Mouse (Mus musculus) liver, embryonic 14.5 days (tissue): ENCODE results near the gene Adgrf2. TPM values are rescaled to one million over a fixed set of nuclear protein-coding genes. Genes with fewer than 3 reads are reported as not detected.

Experiments used
- ATAC-seq: fragments of 200-750 bp; cut with Nextera tagmentation; 2 replicates; pipeline ENCODE4 v1.8.0; 2017; ENCODE audit warnings: moderate number of reproducible peaks, mild to moderate bottlenecking, moderate library complexity; ENCODE audit not compliant: insufficient read depth
- DNase-seq, 3 experiments: peaks; one replicate each; pipeline ENCODE4 v3.0.0-alpha.2; 2012 to 2013; ENCODE audit warnings: low read depth in 3 of 3, low spot score in 3 of 3
- H3K27ac ChIP-seq: fragments of 300-500 bp; sonication (generic); 2 replicates; pipeline ENCODE4 v1.5.1; 2014; ENCODE audit warnings: moderate library complexity, mild to moderate bottlenecking, control low read depth, inconsistent platforms
- H3K27me3 ChIP-seq: fragments of 300-500 bp; sonication (generic); 2 replicates; pipeline ENCODE4 v1.6.1; 2014; ENCODE audit warnings: mild to moderate bottlenecking, low read length, moderate library complexity; ENCODE audit not compliant: control insufficient read depth, insufficient read depth
- H3K36me3 ChIP-seq: fragments of 300-500 bp; sonication (generic); replicated peaks from 2 replicates; pipeline ENCODE4 v1.6.1; 2014; ENCODE audit warnings: low read depth; ENCODE audit not compliant: control insufficient read depth, insufficient read depth
- H3K4me1 ChIP-seq, 2 experiments: fragments of 200-500 bp in 1 of 2; fragments of 300-500 bp in 1 of 2; sonication (generic) in 1 of 2; replicated peaks; 2 replicates each; pipeline ENCODE4 v1.6.1; 2012 to 2014; ENCODE audit warnings: antibody characterized with exemption in 1 of 2, inconsistent platforms in 1 of 2, low read length in 1 of 2; ENCODE audit not compliant: control insufficient read depth in 2 of 2, insufficient read depth in 2 of 2
- H3K4me2 ChIP-seq: fragments of 300-500 bp; sonication (generic); 2 replicates; pipeline ENCODE4 v1.6.1; 2014; ENCODE audit warnings: low read depth, mild to moderate bottlenecking, control low read depth, moderate library complexity
- H3K4me3 ChIP-seq, 2 experiments: fragments of 200-500 bp in 1 of 2; fragments of 300-500 bp in 1 of 2; sonication (generic) in 1 of 2; 2 replicates each; pipeline ENCODE4 v1.5.1; 2012 to 2014; ENCODE audit warnings: low read depth in 2 of 2, low read length in 2 of 2, mild to moderate bottlenecking in 2 of 2, control low read depth in 1 of 2, inconsistent platforms in 1 of 2, moderate library complexity in 1 of 2; ENCODE audit not compliant: insufficient read depth in 1 of 2
- H3K9ac ChIP-seq: fragments of 300-500 bp; sonication (generic); replicated peaks from 2 replicates; pipeline ENCODE4 v1.6.1; 2014; ENCODE audit warnings: mild to moderate bottlenecking, control low read depth, moderate library complexity
- H3K9me3 ChIP-seq: fragments of 300-500 bp; sonication (generic); 2 replicates; pipeline ENCODE4 v1.6.1; 2016; ENCODE audit warnings: low read length, mixed read lengths; ENCODE audit not compliant: control insufficient read depth
- CTCF ChIP-seq: IDR thresholded peaks from 2 replicates; pipeline ENCODE4 v1.5.1; 2016; ENCODE audit warnings: antibody characterized with exemption, low read depth, control low read depth
- EP300 ChIP-seq: IDR thresholded peaks from 2 replicates; pipeline ENCODE4 v1.6.1; 2016; ENCODE audit warnings: antibody characterized with exemption, low read depth
- WGBS: fragments of 180-500 bp; shearing (Covaris S2); extraction: QIAGEN DNeasy Blood & Tissue Kit; methylation state at CpG from one replicate; pipeline ENCODE4 v1.1.7; 2014; ENCODE audit not compliant: insufficient replicate concordance; 5-methylcytosine and 5-hydroxymethylcytosine counted together
- polyA plus RNA-seq, 2 experiments: library from polyadenylated mRNA; depleted of rRNA in 1 of 2; stranded (reverse) in 1 of 2; unstranded in 1 of 2; fragments of >200 nt; fragmentation: Nextera tagmentation in 1 of 2; extraction: Ambion mirVana in 1 of 2; gene quantifications; 2 replicates each; pipeline versions ENCODE4 v1.2.1 to v1.2.3; 2012 to 2014

The Adgrf2 gene
- polyA plus RNA-seq, 2 experiments, result not detected

DNA sequence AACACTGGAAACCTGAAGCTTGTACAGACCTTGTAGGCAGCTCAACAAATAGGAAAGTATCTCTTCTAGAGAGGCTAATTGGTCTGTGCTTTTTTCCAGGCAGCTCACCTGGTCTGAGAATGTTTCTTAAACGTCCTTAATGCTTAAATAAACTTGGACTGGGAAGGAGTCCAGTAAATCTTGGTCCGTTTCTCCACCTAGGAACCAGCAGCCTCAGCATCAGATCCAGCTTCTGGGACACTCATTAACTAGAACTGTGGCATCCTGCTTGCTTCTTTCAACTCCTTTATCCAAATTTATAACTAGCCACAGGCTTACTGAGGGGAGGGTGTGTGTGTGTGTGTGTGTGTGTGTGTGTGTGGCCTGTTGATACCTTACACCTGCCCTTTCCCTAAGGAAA is 11.8 kb upstream of the Adgrf2 start:
- WGBS, result 32% methylated on average over 2 of the region's 2 CpGs

GRCm38 (mm10) chr17:42752173-42752572 is 10.2 kb upstream of the Adgrf2 start:
- Histone ChIP-seq H3K27me3 (no peaks in the 10 kb centered on the region), H3K4me2 (no peak overlapping the region), H3K36me3 (no peaks in the 10 kb centered on the region), H3K4me3 (no peak overlapping the region), H3K27ac (no peak overlapping the region), H3K9ac (no peak overlapping the region), H3K4me1 (no peaks in the 10 kb centered on the region), H3K9me3 (no peaks in the 10 kb centered on the region)
- no peak for ATAC-seq
- no peak for DNase-seq
- TF ChIP-seq CTCF (no peak), EP300 (no peak)
- 74% methylated on average over 2 of the region's 2 CpGs for WGBS

More for the DNA sequence above, 11.8 kb upstream of the Adgrf2 start:
- H3K4me1 ChIP-seq, result no peaks in the 10 kb centered on the region
- H3K27ac ChIP-seq, result no peak overlapping the region
- H3K27me3 ChIP-seq, result no peaks in the 10 kb centered on the region
- no peak for TF ChIP-seq EP300
- no peak for TF ChIP-seq CTCF
- H3K36me3 ChIP-seq, result no peaks in the 10 kb centered on the region
- ATAC-seq, result no peak
- H3K4me3 ChIP-seq, result no peak overlapping the region
- H3K9ac ChIP-seq, result no peak overlapping the region
- no peaks in the 10 kb centered on the region for H3K9me3 ChIP-seq
- H3K4me2 ChIP-seq, result no peak overlapping the region
- no peak for DNase-seq

- ATAC-seq, result no peak
- H3K27ac ChIP-seq, result no peak overlapping the region
These were observed 3.9 kb upstream of the Adgrf2 start for GRCm38 (mm10) chr17:42745657-42746420.

DNA sequence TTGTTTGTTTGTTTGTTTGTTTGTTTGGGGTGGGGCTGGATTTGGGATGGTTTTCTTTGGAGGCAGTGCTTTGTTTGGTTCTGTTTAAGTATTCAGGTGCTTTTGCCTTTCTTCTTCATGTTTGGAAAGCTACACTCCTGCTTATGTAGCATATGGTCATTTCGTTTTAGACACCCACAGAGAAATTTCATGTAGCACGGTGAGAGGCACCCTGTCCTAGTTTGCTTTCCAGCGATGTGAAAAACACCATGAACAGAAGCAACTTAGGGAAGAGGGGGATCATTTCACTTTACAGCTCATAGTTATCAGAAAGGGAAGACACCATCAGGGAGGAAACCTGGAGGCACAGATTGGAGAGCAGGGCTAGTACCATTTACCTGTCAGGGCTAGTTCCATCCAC is 844 bp upstream of the Adgrf2 start:
- no peak overlapping the region for H3K27ac ChIP-seq
- 57% methylated on average over 3 of the region's 3 CpGs for WGBS
- DNase-seq (no peak), ATAC-seq (no peak)
- H3K9me3 ChIP-seq, result no peaks in the 10 kb centered on the region
- H3K9ac ChIP-seq, result no peak overlapping the region
- H3K4me2 ChIP-seq, result no peak overlapping the region
- TF ChIP-seq EP300 (no peak), CTCF (no peak)
- H3K4me1 ChIP-seq, result no peaks in the 10 kb centered on the region
- no peaks in the 10 kb centered on the region for H3K27me3 ChIP-seq
- H3K4me3 ChIP-seq, result no peak overlapping the region
- H3K36me3 ChIP-seq, result no peaks in the 10 kb centered on the region

More at GRCm38 (mm10) chr17:42745657-42746420, 3.9 kb upstream of the Adgrf2 start:
- H3K4me2 ChIP-seq, result no peak overlapping the region
- H3K9me3 ChIP-seq, result no peaks in the 10 kb centered on the region
- TF ChIP-seq EP300, result no peak
- no peak for TF ChIP-seq CTCF
- WGBS, result 62% methylated on average over 6 of the region's 6 CpGs
- no peaks in the 10 kb centered on the region for H3K27me3 ChIP-seq
- no peak overlapping the region for H3K4me3 ChIP-seq
- H3K4me1 ChIP-seq, result no peaks in the 10 kb centered on the region
- no peak overlapping the region for H3K9ac ChIP-seq
- no peaks in the 10 kb centered on the region for H3K36me3 ChIP-seq
- DNase-seq, result no peak

GRCm38 (mm10) chr17:42738794-42739193 is 3.2 kb downstream of the Adgrf2 start:
- DNase-seq (no peak), ATAC-seq (no peak)
- H3K4me1 ChIP-seq, result no peaks in the 10 kb centered on the region
- no peaks in the 10 kb centered on the region for H3K9me3 ChIP-seq
- 67% methylated on average over 6 of the region's 6 CpGs for whole genome bisulfite sequencing
- no peak overlapping the region for H3K4me3 ChIP-seq
- H3K4me2 ChIP-seq, result no peak overlapping the region
- no peak overlapping the region for H3K9ac ChIP-seq
- no peaks in the 10 kb centered on the region for H3K36me3 ChIP-seq
- no peak for TF ChIP-seq CTCF
- no peak for TF ChIP-seq EP300
- H3K27ac ChIP-seq, result no peak overlapping the region
- H3K27me3 ChIP-seq, result no peaks in the 10 kb centered on the region
